Mouse (Mus musculus) brain, adult 2 months (tissue): ENCODE measurements at regions not wholly inside any gene's neighbourhood (a gene's known extent, or its start where the extent isn't known, plus 50 kb on each side); places are given as distances from the start of the nearest gene placed in this dataset.

ENCODE experiments used
- DNase-seq: peaks from one replicate; pipeline ENCODE4 v3.0.0; 2011; ENCODE audit warnings: low read depth, low spot score

GRCm38 (mm10) chr8:17598736-17599135 is 1379.3 kb downstream of the Defb40 start:
- peak; percentile 66 for DNase-seq

GRCm38 (mm10) chr8:17596559-17596958 is 1381.5 kb downstream of the Defb40 start:
- peak; percentile 62 for DNase-seq

DNA sequence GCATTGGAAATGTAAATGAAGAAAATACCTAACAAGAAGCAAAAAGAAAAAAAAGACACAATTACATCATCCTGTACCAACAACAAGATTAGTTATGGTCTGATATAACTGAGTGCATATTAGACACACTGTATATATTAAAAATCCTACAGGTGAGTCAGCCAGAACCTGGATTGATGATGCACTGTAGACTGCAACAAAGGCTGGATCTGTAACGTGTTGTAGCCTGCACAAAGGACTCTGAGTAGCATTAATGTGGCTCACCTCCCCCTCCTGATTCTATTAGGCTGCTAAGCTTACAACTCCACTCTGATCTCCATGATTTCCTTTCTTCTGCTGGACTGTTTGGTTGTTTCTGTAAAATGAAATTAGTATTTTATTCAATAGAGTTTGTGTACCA is 1383.4 kb downstream of the Defb40 start:
- no peak for DNase-seq

- no peak for DNase-seq
Measured at GRCm38 (mm10) chr8:17590135-17590534, 1387.9 kb downstream of the Defb40 start.

DNA sequence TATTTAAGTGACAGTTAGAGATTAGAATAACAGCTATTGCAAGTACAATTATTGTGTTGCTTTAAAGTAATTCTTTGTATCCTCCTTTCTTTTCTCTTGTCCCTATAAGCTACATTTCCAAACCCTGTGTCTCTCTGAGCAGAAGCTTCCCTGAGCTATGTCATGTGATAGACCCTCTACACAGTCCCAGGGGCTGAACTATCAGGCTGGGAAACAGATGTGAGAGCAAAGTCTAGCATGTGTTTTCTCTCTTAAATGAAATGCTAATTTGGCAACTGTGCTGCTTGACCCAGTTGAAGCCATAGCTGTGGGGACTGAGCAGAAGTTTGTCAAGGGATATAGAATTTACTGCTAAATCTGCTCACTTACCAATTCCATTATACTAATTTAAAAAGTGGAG is 1389.9 kb downstream of the Defb40 start:
- peak; percentile 16 for DNase-seq

DNA sequence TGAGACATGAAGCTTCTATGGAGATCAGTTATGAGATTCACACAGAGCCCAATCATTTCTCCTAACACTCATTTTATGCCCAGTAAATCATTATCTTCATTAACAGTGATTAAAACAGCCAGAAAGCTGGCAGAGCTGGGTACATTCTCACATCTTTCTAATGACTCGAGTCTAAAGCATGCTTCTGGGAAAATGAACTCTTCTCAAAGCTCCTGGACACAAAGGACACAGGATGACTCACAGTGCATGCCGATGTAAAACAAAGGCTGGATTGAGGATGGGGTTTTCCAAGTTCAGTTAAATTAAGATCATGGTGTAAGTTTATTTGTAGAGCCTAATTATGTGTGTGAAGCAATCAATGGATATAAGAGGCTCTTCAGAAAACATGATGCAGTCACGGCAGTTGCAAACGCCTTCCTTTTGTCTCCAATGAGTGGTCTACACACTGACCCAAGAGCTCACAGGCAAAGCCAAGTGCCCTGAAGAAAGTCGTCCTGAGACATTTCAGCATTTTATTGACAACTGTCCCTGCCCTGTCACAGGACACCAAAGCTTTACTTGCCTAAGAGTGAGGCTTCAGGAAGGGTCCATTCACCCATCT is 1390.7 kb downstream of the Defb40 start:
- DNase-seq, result peak; percentile 40
